Mouse (Mus musculus) thymus, postnatal 0 days (tissue): ENCODE results near the gene Etv6. TPM values are rescaled to one million over a fixed set of nuclear protein-coding genes. Genes with fewer than 3 reads are reported as not detected.

Source experiments
- DNase-seq: peaks from one replicate; pipeline ENCODE4 v3.0.0-alpha.2; 2015; ENCODE audit warnings: low spot score
- polyA plus RNA-seq: library from polyadenylated mRNA; unstranded; fragments of >200 nt; fragmentation: Nextera tagmentation; extraction: Ambion mirVana; gene quantifications from 2 replicates; pipeline ENCODE4 v1.2.1, GENCODE M21; 2015

Etv6 gene
- polyA plus RNA-seq, 1 experiment from 2014 or later: 12.1 TPM

- DNase-seq: no peak
Measured at GRCm38 (mm10) chr6:134109675-134110074, 74.2 kb downstream of the Etv6 start.

- DNase-seq: no peak
Measured at GRCm38 (mm10) chr6:134110206-134110605, 74.7 kb downstream of the Etv6 start.

GRCm38 (mm10) chr6:134111599-134111998 is 76.1 kb downstream of the Etv6 start:
- DNase-seq: no peak

GRCm38 (mm10) chr6:134112753-134113152 is 77.3 kb downstream of the Etv6 start:
- DNase-seq: no peak

- no peak for DNase-seq
Measured at GRCm38 (mm10) chr6:134113168-134113567, 77.7 kb downstream of the Etv6 start.

- no peak for DNase-seq
Measured at GRCm38 (mm10) chr6:134115219-134115968, 79.9 kb downstream of the Etv6 start.

- no peak for DNase-seq
Measured at GRCm38 (mm10) chr6:134117380-134117938, 82.0 kb downstream of the Etv6 start.

GRCm38 (mm10) chr6:134118506-134118905 is 83.0 kb downstream of the Etv6 start:
- DNase-seq: no peak

GRCm38 (mm10) chr6:134119136-134119535 is 83.6 kb downstream of the Etv6 start:
- DNase-seq: no peak

GRCm38 (mm10) chr6:134120227-134120626 is 84.7 kb downstream of the Etv6 start:
- DNase-seq: no peak

- DNase-seq: no peak
Measured at GRCm38 (mm10) chr6:134120712-134121111, 85.2 kb downstream of the Etv6 start.

GRCm38 (mm10) chr6:134122945-134123344 is 87.4 kb downstream of the Etv6 start:
- DNase-seq: peak; percentile 42

GRCm38 (mm10) chr6:134123474-134123873 is 88.0 kb downstream of the Etv6 start:
- no peak for DNase-seq

- no peak for DNase-seq
Measured at GRCm38 (mm10) chr6:134124256-134124655, 88.8 kb downstream of the Etv6 start.

- DNase-seq: no peak
Measured at GRCm38 (mm10) chr6:134127996-134128395, 92.5 kb downstream of the Etv6 start.

- DNase-seq: no peak
Measured at GRCm38 (mm10) chr6:134128594-134128993, 93.1 kb downstream of the Etv6 start.

GRCm38 (mm10) chr6:134129848-134130247 is 94.3 kb downstream of the Etv6 start:
- no peak for DNase-seq

- no peak for DNase-seq
Measured at GRCm38 (mm10) chr6:134130816-134131215, 95.3 kb downstream of the Etv6 start.

GRCm38 (mm10) chr6:134131601-134132000 is 96.1 kb downstream of the Etv6 start:
- no peak for DNase-seq

- no peak for DNase-seq
Measured at GRCm38 (mm10) chr6:134133756-134134155, 98.3 kb downstream of the Etv6 start.

- no peak for DNase-seq
Measured at GRCm38 (mm10) chr6:134134821-134135323, 99.4 kb downstream of the Etv6 start.

GRCm38 (mm10) chr6:134136315-134136714 is 100.8 kb downstream of the Etv6 start:
- DNase-seq: no peak

GRCm38 (mm10) chr6:134139359-134139758 is 103.9 kb downstream of the Etv6 start:
- DNase-seq: no peak
